Mouse (Mus musculus) lung, postnatal 36 days (tissue): ENCODE results near the gene Ift43.

Experiments
- DNase-seq: peaks from one replicate; pipeline ENCODE4 v3.0.0; 2022; ENCODE audit warnings: mixed read lengths

Ift43 gene

DNA sequence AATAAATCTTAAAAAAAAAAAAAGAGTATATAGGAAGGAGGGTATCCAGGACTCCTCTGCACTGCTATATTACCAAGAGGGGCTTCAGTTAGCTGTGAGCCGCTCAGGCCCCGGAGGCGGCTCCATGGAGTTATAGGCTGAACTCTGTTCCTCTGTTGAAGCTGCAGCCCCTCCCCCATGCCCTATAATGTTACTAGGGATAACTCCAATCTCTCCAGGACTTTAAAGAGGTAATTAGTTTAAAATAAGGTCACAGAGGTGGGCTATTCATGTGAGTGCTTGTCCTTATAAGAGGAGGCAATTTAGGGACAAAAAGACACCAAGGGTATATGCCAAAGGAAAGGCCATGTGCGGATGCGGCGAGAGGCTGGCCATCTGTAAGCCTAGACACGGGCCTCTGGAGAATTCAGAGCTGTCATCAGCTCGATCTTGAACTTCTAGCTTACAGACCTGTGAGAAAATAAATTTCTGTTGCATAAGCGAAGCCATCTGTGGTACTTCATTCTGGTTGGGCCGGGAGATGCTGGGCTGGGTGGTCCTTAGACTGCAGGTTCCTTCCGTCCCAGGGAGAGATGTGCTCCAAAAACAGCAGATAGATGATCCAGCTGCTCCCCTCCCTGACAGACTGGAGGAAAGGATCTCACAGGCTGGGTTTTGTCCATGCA, 94.5 kb downstream of the Ift43 start:
- no peak for DNase-seq

DNA sequence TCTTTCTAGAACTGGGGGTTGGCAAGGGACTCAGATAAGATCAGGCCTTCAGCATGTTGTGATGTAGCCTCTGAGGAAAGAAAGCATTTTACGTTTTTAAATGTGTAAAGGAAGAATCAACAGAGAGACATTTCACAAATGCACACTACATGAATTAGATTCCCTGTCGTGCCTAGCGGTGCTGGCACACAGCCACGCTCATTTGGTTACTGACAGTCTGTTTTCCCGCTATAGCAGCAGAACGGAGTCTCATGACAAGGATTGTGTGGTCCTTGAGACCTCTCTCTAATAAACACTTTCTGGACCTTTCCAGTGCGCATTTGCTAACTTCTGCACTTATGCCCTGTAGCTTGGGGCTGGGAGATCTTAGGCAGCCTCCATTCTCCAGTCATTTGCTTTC, 96.9 kb downstream of the Ift43 start:
- no peak for DNase-seq

DNA sequence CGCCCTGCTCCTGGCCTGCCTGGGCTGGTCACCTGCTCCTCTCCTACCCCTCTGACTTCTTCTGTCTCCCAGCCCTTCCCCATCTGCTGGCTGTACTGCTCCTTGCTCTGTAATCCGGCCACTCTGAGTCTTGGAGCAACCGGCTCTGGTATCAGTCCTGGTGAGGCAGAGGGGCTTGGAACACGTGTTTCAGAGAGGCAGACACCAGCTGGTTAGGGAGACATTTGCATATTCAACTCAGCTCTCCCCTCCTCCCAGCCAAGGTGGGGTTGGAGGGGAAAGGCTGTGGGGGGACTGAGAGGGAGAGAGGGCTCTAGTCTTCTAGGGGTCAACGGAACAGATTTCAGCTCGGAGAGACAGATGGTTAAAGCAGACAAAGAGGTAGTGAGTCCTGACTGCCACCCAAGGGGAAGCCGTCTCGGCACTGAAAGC, 99.0 kb downstream of the Ift43 start:
- DNase-seq: no peak

DNA sequence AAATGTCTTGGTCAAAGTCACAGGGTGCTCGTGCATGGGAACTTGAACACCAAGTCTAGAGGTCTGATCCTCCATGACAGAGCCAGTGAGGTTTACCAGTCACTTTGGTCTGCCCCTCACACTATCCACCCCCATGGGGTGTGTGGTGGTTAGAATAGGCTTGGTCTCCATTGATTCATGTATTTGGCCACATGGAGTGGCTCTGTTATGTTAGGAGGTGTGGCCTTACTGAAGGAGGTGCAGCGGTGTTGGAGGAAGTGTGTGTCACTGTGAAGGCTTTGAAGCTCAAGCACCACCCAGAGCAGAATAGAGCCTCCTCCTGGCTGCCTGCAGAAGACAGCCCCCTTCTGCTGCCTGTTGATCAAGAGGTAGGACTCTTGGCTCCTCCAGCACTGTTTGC, 99.5 kb downstream of the Ift43 start:
- DNase-seq: no peak

DNA sequence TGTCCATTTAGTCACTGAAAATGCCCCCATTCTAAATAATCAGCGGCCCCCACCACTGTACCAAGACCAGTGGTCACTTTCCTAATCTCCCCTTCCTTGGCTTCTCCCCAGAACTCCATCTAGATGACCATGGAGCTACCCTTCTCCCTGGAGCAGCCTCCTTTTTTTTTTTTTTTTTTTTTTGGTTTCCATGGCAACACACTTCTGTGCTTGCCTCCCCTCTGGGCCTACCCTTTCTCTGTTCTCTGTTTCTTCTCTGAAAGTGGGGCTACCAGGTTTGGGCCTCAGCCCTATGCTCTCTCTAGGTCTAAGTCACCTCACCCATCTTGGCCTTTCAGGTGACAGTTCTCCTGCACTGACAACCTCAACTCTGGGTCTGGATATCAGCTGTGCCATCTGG, 100.1 kb downstream of the Ift43 start:
- no peak for DNase-seq

DNA sequence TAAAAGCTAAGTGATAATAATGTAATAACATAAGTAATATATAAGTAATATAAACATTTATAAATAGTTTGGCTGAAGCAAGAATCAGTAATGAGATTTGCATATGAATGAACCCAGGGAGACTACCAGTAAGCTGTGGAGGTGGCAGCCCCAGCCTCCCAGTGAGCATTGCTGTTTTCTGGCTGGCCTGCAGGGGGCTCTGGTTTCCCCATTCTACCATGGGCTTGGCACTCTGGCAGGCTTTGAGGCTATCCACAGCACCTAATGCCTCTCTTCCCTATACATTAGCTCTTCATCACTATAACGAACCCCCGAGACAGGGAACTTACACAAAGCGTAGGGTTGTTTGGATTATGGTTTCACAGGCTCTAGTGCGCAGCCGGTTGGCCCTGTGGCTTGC, 105.8 kb downstream of the Ift43 start:
- DNase-seq: peak; percentile 18

DNA sequence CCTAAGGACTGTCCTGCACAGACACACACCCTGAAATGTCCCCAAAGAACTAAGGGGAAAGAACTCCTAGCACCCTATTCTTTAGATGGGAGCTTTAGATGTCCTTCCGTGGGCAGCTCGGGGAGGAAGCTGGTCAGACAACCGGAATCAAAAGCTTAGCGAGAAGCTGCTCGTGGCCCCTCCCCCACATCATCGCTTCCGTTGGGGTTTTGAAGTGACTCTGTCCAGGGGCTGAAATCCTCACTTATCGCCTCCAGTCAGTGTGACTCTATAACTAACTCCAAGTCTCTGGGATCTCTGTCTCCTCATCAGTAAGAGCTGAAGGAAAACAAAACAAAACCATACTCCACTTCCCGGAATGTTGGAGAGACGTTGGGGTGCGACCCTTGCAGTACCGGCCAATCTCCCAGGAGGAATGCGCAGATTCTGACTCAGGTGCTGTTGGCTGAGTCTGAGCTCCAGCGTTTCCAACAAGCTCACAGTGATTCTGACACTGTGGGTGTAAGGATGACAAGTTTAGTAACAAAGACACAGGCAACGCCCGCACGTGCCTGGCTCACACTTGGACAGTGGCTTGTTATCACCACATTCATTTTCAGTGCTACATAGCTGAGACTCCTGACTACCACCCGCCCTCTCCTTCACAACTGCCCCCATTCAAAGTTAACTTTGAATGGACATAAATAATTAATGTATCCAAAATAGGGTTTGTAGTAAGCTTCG, 107.4 kb downstream of the Ift43 start:
- no peak for DNase-seq

DNA sequence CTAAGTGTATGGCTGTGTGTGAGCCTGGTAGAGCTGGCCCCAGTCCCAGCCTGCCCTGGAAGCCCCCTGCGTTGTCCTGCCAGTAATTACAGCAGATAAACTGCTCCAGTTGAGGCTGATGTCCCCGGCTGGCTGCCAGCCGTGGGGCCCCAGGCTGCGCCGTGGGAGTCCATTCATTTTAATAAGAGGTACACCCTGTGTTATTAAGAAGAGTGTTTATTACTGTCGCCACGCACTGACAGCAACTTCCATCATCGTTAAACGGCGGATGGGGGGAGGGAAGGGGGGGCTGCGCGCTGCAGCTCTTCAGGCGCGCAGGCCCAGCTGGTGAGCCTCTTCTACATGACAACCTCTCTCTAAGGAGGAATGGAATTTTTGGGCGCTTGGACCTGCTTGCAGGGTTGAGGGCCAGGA, 109.7 kb downstream of the Ift43 start:
- DNase-seq: no peak

DNA sequence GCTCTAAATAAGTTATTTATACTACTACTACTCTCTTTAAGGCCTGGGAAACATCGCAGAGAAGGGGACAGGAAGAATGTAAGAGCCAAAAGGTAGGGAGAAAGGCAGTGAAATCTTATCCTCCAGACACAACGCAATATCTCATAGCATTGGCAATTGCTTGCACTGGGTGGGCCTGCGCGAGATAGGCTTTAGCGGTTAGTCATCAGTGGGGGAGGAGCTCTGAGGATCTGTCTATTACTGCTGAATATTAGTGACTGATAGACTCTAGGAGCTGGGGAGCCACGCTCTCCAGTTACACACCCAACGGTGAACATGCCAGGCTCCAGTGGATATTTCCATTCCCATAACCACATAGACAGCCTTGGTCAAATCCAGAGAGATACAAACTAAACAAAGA, 114.6 kb downstream of the Ift43 start:
- no peak for DNase-seq

DNA sequence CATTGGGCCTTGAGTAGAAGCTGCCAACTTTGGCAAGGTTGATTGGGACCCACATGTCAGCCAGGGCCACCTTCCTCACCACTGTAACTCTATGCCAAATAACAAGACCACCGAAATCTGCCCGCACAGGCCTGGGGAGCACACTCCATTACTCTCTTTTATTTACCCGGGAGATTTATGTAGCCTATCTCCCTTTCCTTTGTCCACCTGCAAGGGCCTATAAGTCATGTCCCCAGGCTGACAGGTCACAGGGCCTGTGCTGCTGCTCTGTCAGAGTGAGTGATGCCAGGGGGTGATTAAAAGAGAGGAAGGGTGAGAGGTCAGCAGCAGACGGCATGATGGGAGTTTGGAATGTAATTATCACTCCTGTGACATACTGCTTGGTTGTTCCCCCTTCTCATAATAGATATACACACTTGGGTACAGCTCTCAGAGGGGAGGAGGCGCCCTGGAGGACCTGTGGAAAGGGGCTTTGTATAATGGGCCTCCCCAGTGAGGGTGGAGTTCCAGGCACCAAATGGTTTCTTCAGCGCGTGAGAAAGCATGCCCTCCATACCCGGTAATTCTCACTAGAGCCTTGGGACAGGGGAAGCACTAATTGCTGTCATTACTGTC, 121.2 kb downstream of the Ift43 start:
- DNase-seq: no peak

DNA sequence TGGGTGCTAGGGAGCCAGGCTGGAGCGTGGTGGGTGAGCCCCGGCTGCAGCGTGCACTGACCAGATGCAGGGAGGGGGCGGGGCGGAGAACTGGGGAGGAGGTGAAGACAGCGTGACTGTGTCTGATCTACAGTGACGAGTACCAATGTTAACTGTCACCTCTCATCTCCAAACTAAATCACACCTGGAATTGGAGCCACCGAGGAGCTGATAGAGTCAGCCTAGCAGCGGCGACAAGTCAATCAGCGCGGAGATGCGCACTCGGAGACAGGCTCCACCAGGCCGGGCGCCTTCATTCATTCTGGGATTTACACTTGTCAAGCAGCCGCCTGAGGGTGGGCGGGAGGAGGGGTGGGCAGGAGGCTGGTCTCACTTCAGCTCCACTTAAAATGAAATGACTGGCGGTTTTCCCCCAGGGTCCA, 128.8 kb downstream of the Ift43 start:
- DNase-seq: no peak
